Mouse (Mus musculus): Measurements from ENCODE around the gene Prmt3. TPM values are rescaled to one million over a fixed set of nuclear protein-coding genes. Genes with fewer than 3 reads are reported as not detected.

Prmt3 gene
- total RNA-seq, 2 experiments from 2014 or later, result 33.4 to 38.5 TPM

DNA sequence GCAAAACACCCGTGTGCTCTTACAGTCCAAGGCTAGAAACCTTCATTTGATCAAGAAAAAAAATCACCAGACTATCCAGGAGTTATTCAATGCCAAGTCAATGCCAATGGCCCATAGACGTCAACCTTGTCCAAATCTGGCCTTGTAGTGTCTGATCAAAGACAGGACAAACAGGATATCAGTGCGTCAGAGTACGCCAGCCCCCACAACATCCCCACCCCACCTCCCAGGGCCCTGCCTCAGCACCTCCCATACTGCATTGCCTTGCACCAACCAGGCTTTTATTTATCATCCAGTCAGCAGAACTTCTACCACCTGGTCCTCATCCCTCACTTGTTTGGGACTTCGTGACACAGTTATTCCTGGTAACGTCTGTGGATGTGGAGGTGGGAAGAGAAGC, 117.2 kb downstream of the Prmt3 start:
- DNase-seq (ENCODE audit: extremely low spot score in 1 of 2, low spot score in 2 of 2), result no peak
- intact Hi-C loops (cut with DNase I), result no loop called here

DNA sequence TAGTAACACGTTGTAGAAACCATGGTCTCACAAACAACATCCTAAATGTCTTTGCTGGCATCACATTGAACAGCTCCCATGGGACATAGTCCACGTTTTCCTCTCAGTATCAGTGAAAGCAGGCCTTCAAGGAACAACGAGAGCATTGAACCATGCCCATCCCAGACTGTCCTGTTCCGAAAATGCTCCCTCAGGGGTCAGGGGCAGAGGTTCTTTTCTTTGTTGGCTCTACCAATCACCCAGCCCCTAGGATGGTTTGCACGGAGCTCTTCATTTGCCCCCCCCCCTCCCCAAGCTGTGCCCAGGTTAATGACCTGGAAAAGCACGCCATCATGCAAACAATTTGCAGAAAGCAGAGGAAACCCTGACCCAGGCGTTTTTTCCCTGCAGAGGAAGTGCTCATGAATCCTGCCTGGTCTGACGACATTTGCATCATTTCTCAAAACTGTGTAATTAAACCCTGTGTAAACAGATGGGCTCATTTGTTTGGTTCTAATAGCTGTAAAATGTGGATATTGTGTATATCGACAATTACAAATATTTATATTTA, 123.9 kb downstream of the Prmt3 start:
- DNase-seq (ENCODE audit: extremely low spot score in 1 of 2, low spot score in 2 of 2), result no peak
- intact Hi-C loops (cut with DNase I), result no loop called here

- no peak for DNase-seq (ENCODE audit: extremely low spot score in 1 of 2, low spot score in 2 of 2)
- intact Hi-C loops (cut with DNase I), result no loop called here
Observed at GRCm38 (mm10) chr7:49907191-49908171, 129.3 kb downstream of the Prmt3 start.

Other genes with a start within 250 kb of the Prmt3 start
- gene Dbx1, start 141.5 kb upstream of the Prmt3 start, total RNA-seq (2021), result not detected
- 1 to 10 TPM; 7.0 to 8.1 TPM for gene Htatip2, start 19.2 kb upstream of the Prmt3 start, total RNA-seq (2021)
- under 1 TPM; 0.10 to 0.17 TPM for gene Slc6a5, start 131.8 kb downstream of the Prmt3 start, total RNA-seq (2021)
- gene Nell1, start 196.5 kb downstream of the Prmt3 start, total RNA-seq (2021), result 10 to 100 TPM; 50.2 to 50.6 TPM